Mouse (Mus musculus) thymus, postnatal 36 days (tissue): ENCODE measurements around the gene Cog5.

Experiments used
- DNase-seq, 2 experiments: peaks; one replicate each; pipeline ENCODE4 v3.0.0; 2022; ENCODE audit warnings: mixed read lengths in 2 of 2

Cog5 gene

DNA sequence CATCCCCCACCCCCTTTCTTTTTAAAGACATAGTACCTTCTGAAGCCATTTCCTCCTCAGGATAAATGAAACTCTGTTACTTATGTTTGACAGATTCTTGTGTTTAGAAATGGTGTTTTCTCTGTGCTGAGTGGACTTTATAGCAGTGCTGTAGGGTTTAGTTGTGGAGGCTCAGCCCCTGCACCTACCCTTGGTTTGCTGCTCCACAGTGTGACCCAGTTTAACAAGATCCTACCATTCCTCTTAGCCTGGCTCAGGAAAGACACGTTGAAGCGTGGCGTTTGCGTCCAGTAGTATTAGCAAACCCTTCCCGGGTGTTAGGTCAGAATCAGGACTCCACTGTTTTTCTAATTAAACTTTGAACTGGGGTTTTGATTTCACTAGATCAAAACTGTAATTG, 241.6 kb downstream of the Cog5 start:
- no peak for DNase-seq

DNA sequence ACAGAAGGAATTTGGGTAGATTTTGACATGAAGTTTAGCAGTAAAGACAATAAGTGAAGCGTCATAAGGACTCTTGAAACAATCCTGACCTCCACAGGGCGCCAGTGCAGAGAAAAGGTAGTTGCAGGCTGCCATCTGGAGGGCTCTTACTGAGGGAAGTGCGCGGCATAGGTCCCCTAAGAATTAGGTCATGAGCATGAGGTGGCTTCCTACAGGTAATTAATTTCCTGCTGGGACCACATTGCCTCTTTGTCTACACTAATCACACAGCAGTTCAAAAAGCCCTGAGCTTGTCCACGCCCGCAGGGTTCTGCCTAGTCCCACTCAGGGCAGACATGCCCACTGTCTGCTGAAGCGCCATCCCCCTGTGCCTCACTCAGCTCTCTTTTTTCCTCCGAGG, 242.3 kb downstream of the Cog5 start:
- no peak for DNase-seq

DNA sequence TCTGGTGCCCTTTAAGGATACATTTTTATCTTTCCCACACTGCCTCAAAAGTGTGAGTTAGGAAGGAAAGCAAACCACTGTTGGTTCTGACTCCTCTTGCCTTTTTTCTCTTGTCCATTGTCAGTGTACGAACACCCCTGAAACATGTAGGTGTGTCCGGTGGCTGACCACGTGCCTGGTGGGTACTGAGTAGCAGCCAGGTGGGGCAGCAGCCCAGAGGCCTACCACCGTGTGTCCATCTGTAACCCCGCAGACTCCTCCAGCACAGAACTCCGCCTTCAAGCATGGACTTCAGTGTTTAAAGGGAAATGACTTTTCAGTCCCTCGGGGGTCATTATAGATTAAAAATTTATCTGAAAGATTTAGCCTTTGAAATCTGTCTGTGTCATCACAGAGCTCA, 242.8 kb downstream of the Cog5 start:
- no peak for DNase-seq

DNA sequence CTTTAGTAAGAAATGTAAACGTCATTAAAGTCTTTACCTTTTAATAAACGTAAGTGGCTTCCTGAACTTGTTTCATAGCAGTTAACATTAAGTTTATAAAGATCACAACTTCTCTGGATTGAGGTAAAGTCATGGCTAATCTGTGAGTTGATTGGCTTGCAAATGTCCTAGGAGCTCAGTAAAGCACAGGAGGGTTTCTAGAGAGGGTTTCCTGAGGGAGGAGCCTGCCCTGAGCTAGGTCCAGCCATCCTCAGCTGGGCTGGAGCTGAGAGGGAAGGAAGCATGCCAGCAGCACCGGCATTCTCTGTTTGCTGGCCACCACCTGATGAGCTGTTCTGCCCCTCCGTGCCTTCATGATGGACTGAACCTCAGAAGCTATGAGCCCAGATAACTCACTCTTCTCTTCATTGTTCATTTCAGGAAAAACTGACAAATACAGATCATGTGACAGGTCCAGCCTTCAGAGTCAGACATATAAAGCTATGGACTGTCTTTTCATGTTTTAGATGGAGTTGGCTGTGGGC, 245.8 kb downstream of the Cog5 start:
- DNase-seq, result peak in 1 of 2 experiments; percentile 17

DNA sequence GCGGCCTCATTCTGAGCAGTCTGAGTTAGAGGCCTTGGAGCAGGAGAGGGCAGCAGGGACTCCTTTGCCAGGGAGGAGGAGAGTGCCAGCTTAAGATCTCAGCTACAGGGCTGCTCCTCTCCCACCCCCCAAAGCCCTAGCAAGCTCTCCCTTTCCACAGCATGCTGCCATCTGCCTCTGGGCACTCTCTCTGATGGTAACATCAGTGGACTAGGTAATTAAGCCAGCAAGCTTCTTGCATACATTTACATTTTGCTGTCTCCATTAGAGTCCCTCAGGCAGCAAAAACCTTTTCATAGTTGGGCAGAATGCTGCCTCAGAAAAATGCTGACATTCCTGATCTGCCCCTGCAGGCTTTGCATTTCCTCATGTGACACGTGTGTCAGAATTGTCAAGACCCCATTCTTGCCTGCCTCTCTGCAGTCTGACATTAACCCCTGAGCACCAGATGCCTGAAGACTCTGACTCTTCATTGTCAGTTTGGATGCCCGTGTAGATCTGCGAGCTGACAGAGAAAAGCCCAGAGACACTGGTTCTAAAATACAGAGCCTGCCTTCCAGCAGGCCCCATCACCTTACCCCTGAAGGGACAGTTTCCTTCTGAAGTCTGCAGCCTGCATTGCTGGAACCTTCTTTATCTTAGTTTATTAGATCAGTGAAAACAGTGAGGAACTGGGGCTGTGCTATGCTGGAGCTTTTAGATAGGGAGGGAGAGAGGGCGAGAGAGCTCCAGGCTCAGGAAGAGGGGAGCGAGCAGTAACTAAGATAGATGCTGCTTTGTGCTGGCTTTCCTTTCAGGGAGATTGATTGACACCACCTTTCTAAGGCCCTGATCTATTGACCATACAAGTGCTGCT, 251.3 kb downstream of the Cog5 start:
- no peak for DNase-seq

DNA sequence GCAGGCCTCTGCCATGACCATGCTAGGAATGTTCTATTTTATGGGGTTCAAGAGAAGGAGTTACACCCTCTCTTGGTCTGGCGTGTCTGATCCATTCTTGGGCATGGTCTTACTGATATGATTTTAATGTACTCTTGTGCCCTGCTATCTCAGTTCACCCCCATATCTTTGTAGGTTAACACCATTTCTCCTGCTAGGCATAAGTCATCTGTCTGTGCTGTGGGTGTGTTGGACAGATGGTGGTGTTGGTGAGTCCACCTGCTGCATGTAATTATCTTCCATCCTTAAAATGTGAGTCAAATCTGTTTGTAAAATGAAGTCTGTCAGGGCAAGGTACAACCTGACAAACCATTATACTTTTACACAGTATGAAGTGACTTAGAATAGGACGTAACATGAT, 252.8 kb downstream of the Cog5 start:
- no peak for DNase-seq

DNA sequence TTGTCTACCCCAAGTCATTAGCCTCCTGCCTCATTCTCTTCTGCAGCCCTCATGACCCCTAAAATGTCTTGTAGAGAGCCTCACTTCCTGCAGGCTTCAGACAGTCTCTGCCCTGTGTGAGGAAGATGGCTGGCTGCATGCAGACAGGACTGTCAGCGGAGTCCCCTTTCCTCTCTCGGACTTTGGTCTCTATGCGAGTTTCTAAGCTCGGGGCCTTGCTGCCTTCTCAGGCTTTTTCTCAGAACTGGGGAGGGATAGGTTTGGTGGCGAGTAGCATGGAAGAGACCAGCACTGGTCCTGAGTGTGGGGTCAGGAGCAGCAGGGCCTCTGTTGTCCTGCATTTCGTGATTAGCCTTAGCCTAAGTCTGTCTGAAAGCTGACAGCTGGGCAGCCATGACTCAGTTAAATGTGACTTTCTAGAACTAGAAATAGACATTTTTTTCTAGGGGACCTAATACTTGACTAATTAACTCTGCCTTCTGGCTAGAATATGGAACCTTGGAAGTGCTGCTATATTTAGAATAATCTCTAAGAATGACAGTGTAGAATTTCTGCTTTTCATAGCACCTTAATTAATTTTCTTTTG, 258.4 kb downstream of the Cog5 start:
- no peak for DNase-seq

DNA sequence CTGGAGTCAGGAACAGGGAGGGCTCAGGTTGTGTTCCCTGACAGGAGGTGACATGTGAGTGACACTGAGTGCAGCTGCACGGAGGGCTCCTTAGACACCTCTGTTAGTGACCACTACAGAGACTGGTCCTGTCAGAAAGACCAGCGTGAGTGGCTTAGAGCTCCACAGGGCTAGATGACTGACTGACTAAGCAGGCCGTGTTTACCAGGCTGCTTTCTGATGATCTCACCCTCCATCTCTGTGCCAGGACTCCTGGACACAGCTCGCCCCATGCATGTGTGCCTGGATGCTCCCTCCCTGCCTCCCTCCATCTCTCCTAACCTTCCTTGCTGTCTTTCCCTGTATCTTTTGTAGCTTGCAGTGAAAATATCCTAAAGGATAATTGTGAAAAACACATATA, 258.9 kb downstream of the Cog5 start:
- no peak for DNase-seq

DNA sequence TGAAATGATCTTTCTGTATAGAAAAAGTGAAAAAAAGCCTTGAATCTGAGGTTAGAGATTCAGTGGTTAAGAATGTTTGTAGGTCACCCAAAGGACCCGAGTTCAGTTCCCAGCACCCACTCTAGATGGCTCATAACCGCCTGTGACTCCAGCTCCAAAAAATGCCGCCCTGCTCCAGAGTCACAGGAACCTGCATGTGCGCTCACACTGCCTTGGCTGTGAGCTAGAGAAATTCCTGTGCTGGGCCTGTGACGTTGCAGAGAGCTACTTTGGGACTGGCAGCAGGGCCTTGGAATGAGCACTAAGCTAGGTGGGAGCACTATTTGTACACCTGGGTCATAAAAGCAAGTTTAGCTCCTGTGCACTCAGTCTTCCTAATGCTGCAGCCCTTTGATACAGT, 262.0 kb downstream of the Cog5 start:
- DNase-seq, result no peak

DNA sequence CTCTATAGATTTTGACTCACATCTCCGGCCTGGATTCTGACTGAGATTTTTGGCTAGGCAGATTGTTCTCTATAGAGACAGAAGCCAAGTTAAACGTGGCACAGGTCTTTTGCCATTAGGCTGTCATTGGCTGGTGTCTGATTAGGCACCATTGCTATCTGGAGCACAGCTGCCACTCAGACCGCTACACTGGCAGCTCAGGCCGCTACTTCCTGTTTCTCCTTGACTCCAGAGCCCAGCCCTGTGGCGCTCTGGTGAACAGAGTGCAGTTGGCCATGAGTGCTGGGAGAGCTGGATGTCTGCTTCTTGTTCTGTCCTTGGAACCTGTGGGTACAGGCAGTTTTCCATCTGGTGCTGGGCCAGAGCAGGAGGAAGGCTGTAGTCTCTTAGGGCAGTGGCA, 262.6 kb downstream of the Cog5 start:
- no peak for DNase-seq

DNA sequence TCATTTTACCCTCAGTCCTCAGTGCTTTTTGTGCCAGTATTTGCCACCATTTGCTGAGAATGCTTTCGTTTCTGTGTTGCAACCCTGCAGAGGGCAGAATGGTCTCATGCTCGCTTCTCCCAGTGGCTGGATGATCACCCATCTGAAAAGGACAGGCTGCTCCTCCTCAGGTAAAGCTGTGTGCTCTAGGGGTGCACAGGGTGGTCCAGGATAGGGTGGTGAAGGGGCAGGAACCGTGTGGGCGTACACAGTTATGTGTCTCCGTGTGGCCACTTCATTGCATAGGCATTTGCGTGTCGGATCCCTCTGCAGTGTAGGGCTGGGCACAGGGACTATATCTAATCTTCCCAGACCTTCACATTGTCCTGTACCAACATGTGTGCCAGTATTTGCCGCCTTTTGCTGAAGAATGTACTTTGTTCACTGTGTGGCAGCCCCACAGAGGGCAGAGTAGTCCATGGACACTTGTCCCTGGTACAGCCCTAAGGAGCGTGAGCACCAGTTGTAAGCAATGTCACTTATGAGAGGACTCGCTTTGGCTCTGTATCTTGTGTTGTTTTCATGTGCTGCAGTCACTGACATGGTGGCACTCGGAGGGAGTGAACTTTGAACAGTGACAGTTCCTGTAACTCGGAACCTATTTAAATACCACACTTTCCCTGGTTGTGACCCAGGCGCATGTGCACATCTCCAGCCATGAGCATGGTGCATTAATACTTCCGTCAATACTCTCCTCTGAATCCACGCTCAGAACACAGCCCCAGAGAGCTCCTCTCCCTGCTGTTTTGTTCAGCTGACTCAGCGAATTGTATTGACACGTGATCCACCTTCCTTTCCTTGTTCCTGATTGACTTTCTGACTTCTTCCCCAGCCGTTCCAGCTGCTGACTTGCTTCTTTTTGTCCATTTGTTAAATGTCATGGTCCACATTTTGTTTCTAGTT, 266.1 kb downstream of the Cog5 start:
- no peak for DNase-seq

DNA sequence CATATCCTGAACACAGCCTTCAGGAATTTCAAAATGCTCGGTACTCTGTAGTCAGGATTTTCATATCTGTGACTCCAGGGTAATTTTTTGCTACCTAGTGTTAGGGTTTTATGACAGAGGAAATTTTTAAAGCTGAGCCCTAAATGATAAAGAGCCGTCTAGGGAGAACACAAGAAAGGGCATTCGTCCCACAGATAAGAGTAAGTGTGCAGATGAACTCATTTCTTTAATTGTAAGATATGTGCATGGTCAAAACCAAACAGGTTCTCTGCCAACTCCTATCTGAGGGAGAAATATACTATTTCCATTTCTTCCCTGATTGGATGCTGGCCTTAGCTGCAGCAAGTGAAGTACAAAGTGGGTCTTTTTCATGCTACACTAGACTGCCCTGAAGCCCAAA, 269.5 kb downstream of the Cog5 start:
- DNase-seq, result no peak

DNA sequence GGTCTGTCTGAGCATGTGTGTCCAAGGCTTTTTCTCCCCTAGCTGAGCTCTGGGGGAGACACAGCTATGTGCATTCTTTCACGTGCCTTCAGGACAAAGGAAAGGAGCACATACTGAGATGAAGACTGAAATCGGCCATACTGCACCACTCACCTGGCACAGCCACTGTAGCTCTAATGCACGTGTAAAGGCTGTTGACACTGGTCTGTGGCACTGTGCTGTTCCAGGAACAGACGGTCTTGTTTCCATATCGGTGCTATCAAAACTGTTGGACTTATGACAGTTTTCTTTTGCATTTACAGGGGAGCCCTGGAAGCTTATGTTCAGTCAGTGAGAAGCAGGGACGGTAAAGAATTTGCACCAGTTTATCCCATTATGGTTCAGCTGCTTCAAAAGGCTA, 270.7 kb downstream of the Cog5 start:
- DNase-seq, result no peak

DNA sequence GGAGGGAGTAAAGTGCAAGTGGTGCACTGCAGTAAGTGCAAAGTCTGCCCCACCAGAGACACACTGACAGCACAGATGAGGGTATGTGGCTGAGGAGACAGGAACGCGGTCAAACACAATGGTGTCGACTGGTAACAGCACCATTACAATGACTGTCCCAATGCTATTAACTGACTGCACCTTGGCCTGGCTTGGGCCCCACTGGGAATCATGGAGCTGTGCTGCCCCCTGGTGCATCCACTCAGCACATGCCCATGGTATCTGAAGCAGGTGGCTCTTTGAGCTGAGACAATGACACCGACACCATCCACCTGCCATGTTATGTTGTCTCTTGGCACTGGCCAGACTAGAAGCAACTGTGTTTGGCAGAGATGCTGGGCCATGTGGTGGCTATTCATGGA, 272.0 kb downstream of the Cog5 start:
- DNase-seq, result peak; percentile 48

DNA sequence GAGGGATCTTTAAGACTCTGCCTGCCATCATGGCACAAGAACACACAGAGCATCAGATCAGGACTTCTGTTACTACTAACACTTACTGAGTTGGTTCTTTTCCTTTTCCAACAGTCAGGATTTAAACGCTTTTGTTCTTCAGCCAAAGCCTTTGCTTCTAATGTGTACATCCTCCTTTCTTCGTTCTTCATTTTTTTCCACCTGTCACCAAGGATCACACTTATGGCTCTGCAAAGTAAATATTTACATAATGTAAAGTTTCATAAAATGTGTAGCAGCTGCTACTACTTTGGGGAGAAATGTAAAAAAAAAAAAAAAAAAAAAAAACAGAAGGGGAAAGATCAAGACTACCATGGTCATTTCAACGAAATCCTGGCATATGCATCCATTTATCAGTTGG, 273.8 kb downstream of the Cog5 start:
- no peak for DNase-seq

DNA sequence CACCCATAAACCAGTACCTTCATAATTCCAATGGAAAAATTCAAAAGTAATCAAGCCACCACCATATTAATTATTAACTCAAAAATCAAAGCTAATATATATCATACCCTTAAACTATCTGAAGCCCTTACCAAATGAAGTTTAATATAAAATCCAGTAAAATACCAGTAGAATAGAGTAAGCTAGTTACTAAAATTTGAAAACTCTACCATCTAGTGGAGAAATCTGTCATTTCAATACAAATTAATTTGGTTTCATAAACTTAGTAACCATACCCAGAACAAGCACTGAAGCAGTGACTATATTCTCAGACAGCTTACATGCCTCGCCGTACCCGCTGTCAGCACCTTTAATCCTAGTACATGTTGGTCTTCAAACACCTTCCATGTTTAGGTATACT, 277.1 kb downstream of the Cog5 start:
- no peak for DNase-seq

DNA sequence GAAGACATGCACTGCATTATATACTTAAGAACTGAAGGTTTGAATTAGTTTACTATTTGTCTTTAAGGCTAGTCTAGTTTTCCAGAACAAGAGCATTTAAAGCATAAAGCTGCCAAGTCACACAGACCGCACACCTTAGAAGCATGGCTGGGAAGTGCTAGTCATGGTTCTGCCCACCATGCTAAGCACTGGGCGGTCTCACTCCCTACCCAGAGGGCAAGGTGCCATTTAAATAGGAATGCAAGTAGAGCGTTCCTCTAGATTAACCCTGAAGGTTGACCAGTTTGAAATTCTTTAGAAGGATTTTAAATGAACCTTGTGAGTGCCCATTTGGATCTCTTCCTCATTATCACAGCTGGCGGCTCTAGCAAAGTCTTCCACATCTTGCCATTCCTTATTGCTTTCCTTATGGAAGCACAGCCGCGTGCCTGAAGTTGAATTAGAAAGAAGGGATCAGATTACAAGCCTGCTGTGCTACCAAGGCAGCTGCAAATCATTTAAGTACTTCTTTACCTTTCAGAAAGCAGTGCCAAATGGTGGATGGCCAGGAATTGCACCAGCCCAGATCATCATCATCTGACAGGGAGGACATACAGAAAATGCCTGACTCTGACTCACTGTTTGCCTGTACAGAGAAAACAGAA, 282.1 kb downstream of the Cog5 start:
- no peak for DNase-seq

DNA sequence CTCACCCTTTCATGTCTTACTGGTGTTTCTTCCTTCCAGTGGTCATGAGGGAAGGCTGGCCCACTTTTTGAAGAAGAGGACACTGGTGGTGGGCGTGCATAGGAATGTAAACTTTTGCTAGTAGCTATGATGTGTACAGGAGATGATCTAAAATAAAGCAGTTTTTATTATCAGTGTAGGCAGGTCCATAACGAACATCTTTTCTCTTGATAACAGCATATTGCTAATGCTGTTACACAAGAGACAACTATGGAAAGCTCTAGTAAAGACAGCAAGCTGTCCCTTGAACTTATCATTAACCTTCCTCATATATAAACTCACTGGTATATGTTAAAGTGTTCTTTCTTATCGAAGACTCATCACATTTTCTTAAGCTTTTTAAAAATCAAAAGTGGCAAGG, 282.9 kb downstream of the Cog5 start:
- no peak for DNase-seq

DNA sequence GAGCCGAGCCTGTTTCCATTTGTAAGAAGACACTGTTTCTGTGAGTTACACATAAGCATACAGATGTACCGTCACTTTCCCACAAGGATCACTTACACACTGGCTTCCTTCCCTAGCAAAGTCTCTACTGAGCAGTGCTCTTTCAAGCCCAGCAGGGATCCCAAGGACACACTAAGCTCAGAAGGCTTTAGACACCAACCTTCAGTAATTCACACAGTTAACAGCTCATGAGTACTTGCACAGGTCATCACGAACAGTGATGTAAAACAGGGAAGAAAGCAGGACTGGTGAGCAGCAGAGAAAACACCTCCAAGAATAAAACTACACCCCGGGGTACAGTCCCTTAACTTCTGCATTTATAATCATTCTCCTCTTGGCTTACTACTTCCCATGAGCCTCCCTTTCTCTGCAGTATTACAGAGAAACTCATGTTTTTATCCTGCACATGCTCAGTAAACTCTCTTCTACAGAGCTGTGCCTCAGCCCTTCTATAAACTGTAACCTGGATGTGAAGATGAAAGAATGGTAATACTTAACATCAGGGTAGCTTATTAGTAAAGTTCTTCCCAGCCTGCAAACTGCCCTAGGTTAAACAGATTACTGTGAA, 283.8 kb downstream of the Cog5 start:
- DNase-seq, result no peak

DNA sequence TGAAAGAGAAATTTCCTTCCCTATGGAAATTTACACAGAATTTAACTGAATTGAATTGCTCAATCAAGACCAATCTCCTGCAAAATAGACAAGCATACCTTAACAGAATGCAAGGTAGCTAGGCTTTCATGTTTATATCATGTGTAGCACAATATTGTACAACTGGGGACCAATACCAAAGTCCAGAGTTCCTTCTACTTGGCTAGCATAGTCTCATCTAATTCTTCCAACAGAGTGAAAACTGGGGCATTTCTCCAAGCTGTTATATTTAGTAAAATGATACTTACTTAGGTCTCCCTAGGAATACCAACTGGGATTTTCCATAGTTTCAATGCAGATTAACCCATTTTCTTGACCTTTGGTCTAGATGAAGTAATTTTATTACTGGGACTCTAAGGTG, 284.4 kb downstream of the Cog5 start:
- no peak for DNase-seq

DNA sequence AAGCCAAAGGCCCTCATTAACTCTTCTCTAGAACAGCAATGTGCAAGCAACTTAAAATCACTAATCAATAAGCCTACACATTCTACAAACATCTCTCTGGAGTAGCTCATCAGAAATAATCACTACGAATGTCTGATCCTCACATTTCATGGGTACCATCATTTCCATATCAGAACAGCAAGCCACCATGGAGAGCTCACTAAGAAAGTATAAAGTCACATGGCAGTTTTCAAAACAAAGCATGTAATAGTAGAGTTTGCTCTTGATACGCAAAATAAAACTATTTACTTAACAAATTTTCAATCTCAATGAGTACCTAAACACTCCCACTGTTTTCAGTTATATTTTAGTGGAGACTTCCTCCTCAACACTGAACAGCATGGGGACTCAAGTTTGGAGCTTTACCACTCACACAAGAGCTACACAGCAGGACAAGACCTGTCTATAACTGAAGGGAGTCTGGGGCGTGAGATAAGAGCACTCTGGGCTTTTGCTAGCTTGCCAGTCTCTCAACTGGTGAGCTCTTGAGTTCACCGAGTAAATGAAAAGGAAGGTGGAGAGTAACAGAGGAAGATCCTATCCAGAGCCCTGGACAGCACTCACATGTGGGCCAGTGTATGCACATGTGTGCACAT, 288.5 kb downstream of the Cog5 start:
- DNase-seq, result no peak

DNA sequence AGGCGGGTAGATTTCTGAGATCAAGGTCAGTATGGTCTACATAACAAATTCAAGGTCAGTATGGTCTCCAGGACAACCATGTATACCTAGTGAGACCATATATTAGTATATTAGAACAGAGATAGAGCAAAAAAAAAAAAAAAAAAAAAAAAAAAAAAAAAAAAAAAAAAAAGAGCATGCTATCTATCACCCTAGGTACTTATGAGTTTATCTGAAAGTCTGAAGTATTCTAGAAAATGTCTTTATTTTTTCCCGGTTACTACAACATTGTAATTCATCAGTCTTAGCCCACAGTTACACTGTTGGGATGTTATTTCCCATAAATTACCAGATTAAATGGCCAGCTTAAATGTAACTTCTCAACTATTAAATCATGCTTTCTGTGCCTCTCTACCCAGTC, 289.7 kb downstream of the Cog5 start:
- DNase-seq, result no peak
